Mouse (Mus musculus): ENCODE data around the gene Tgm2.

Gene Tgm2

DNA sequence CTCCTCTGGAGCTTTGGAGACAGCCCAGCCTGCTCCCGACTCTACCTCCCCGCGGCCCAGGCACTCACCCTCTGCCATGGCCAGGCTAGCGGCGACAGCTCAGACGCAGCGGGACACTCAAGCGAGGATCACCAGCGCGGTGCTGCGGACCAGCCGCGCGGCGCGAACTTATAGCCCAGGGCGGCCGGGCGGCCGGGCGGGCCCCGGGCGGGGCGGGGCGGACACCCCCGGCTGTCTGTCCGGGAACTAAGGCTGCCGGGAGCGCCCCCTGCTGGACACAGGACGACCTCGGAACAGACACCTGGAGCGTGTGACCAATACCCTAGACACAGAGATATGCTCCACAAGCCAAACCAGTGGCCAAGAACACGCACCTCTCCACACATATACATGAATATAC, at the start of gene Tgm2:
TSS of gene Tgm2 (minus strand) at position 214 of the 400 bp plus-strand sequence.
- peak; percentile 95 to 98 for DNase-seq

DNA sequence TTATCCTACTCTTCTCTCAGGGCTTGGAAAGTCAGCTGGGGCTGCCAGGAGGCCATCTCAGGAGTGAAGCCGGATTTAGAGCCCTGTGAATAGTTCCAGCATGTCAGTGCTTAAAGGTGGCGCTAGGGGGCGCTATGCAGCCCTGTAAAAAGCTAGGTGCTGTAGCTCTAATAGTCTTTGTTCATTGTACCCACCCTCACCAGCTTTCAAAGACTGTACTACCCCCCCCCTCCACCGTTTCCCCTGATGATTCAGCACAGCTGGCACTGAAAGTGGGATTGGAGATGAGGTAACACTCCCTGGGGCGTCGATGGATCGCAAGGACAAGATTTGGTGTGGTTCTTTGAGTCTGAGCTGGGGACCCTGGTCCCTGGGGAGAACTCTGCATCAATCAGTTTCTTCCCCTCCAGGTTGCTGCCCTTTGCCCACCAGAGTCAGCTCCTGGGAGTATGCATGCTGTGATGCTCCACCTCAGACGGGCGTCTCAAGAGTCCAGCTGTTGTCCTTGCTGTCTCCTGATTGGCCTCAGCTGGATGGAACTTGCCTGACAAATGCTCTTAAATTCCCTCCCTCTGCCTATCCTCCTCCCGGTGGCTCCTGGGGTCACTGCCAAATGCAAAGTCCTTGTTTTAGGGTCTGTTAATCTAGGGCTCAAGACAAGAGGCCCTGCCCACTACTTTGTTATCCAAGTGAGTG, 48.9 kb upstream of the Tgm2 start:
- DNase-seq, result peak; percentile 52 to 53

DNA sequence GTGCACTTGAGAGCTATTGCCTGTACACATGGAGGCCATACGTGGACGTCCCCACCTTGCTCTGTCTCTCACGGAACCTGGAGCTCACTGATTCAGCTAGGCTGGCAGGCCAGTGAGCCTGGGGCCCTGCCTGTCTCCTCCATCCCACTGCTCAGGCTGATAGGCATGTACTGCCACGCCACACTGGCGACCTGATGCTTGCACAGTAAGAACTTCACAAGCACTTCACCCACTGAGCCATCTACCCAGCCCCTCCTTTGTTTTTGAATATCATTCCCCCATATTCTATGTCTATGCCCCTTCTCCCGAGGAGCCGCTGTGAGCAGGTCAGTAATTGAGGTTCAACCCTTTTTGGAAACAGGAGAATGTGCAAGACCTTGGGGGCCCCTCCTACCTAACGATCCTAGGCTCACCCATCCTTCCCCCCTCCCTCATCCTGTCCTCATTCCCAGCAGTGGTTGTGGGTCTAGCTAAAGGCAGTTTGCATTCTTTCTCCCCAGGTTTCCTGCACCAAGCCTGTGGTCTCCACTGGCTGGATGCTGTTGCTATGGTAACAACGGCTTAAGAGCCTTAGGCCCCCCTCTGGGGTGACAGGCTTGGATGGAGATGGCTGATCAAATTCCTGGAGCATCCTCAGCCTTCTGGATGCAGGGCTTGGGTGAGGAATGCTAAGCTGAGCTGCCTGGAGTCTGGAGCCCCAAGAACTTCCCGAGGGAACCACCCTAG, 47.5 kb upstream of the Tgm2 start:
- DNase-seq, result no peak

GRCm38 (mm10) chr2:158191098-158191497, 44.9 kb upstream of the Tgm2 start:
- DNase-seq, result peak; percentile 35 to 77

GRCm38 (mm10) chr2:158189451-158189850, 43.2 kb upstream of the Tgm2 start:
- DNase-seq, result no peak

DNA sequence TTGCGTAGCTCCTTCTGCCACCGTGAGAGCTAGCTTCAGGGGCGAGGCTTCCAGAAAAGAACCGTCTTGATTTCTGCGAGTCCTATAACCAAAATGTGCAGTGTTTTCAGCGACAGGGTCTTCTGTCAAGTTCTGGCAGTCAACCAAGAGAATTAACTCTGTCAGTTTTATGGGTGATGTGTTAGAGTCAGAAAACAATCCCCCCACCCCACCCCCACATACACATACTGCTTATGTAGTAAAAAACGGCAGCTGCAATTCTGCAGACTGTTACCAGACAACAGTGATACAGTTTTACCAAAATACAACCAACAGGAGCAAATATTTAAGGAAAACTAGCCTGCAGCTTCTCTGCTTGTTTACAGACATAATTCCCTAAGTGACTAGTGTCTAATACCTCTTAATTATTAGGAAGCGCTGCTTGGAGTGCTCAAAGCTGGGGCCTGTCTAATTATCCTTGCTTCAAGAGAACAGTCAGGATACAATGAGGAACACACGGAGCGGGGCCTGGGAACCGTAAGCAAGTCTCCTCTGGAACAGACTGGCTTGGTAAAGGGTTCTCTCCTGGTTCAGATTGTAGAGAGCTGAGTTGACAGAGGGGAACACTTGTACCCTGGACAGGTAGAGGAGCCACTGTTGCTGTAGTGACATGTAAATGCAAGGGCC, 40.1 kb upstream of the Tgm2 start:
- DNase-seq, result no peak

DNA sequence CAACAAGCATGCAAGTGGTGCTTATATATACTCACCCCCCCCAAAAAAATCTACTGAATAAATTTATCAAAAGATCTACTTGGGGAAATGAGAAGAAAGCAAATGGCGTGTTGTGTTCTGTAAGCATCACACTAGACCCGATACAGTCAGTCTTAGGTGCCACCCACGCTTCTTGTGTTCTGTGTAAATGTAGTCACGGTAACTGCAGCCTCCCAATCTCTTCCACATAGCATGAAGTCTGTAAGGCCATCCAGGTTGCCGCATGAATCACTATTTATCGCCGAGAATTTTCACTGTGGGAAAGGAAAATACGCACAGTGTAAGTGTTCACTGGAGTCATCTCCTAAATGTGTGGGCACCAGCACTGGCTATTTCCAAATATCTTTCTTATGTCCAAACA, 37.0 kb upstream of the Tgm2 start:
- DNase-seq, result no peak

DNA sequence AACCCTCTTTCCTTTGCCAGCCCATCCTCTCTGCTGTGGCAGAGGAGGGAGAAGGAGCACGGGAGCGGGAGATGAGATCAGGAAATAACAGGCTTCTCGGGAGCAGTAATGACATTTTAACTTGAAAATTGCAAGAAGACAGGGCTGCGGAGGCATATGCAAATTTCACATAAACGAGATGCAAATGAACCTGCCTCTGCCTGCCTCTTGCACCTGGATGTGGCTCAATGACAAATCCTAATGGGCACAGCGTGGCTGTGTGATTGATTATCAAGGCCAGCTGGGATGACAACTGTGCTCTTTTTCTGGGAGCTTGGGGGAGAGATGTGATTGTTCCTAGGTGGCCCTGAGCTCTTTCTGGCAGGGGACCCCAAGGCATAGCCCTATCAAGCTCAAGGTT, 35.7 kb upstream of the Tgm2 start:
- DNase-seq, result no peak

DNA sequence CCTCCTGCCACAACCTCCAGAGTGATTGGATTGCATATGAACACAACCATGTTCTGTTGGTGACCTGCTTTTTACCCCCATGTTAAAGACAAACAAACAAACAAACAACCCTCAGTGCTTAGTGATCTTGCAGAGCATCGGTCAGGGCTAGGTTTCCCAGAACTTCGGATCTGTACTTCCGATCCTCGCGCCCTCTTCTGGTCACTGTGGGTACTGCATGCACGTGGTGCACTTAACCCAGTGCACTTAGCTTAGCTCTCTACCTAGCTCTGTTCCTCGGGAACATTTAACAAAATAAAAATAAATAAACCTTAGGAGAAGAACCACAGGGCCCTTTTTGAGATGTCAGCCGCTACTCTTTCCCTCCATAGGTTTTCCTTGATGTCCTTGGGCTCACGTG, 34.6 kb upstream of the Tgm2 start:
- DNase-seq, result peak; percentile 60 to 81

DNA sequence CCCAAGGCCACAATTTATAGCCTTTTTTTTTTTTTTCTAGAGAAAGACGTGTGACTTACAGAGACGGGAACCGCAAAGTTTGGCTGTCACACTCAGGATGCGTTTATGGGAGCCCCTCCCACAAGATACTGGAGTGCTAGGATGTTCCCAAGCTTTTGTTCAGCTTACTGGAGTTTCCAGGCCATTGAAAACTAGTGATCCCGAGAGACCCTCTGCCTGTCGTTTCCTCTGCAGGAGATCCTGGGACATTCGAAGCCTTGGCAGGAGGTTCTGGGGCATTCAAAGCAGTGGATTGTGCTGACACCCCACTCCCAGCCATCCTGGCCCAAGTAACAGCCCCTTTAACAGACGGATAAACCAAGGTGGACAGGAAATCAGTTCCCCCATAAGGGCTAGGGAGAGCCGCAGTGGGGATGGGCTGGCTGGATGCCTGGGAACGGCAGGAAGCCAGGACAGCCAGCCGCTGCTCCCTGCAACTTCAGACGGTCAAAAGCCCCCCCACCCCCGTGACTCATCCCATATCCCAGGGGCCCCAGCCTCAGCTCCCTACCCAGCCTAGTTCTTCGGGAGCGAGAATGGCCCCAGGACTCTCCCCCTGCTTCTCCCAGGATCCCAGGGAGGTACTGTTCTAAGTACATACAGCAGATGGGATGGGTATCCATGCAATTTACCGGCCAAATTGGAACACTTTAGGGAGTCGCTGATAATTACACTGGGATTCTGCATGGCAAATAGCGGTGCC, 33.3 kb upstream of the Tgm2 start:
- peak; percentile 37 to 61 for DNase-seq

DNA sequence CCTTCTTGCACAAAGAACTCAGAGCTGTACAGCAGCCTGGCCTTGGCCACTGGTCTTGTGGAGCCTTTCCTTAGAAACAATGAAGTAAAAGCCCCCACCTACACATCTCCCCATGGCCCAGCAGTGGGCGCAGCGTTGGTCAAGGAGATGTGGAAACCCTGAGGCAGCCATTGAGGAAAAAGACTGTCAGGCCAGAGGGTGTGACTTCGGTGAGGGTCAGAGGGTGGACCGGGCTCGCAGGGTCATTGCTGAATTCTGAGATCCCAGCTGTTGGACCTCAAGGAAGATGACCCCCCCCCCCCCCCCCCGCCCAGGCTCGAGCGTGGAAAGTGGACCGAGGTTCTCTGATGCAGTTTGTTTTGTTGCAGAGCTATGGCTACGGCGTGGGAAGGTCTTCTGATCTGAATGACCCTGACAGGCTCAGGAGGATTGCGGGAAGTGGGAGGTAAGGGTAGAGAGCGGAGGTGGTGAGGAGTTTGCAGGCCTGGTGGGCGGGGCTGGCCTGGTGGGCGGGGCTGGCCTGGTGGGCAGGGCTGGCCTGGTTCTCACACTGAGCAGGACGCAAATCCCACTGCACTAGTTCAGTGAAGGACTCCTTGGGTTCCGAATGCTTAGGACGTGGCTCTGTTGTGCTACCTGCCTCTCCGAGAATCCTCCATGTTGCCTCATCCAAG, 32.6 kb upstream of the Tgm2 start:
- peak; percentile 89 to 91 for DNase-seq

DNA sequence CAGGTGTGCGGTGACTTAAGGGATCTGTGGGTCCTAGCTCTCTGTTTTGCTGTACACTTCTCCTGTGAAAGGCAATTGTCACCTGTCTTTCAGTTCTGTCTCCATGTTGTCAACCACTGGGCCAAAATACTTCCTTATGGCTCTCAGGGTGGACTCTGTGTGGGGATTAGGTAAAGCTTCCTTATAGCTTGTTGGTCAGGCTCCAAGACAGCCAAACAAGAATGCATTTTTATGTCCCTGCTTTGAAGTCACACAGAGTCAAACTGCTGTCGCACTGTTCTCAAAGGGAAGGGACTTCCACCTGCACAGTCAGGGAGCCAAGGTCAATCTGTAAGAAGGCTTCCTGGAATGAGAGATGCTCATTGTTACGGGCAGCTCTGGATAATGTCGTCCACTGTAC, 31.9 kb upstream of the Tgm2 start:
- no peak for DNase-seq

DNA sequence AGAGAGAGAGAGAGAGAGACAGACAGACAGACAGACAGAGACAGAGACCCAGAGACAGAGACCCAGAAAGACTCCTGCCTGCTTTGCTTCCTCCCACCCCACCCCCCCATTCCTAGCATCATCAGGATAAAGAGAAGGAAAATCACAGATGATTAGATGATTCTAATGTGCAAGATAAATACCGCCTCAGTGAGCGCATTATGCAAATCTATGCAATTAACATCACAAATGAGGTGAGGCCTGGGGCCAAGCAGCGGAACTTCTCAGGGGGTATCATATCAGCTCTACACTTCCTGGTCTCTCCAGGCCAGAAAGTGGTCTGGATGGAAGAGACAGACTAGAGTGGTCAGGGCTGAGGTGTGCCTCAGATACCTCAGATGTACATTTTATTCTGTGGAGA, 31.3 kb upstream of the Tgm2 start:
- DNase-seq, result no peak

DNA sequence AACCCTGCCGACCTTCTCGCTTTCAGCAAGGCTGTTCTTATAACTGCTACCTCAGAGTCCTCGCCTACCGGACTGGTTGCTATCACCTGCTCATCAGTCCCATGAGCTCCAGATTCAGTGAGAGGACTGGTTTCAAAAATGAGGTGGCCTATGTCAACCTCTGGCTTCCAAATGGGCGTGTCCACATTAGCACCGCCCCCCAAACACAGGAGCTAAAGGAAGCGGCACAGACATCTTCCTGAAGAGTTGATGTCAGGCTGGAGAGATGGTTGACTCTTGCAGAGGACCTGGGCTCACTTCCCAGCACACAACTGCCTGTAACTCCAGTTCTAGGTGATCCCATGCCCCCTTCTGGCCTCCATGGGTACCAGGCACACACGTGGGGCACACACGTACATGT, 30.5 kb upstream of the Tgm2 start:
- no peak for DNase-seq

DNA sequence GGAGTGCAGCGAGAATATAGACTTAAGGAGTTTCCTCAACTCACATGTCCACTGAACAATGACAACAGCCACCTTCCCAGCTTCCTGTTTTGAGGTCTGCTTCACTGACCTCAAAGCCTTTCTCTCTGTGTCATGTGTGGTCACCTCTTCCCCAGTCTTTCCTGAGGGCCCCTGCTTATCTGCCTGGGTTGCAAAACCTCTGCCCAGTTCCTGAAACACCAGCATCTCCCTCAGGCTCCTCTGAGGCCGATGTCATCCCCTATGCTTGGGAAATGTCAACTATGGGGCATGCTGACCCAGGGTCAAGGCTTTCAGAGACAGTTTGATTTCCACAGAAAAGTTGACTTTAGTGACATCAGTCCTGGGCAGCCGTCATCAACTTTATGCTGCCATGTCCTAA, 29.2 kb upstream of the Tgm2 start:
- no peak for DNase-seq

- no peak for DNase-seq
Measured at GRCm38 (mm10) chr2:158174958-158175357, 28.7 kb upstream of the Tgm2 start.

GRCm38 (mm10) chr2:158174438-158174837, 28.2 kb upstream of the Tgm2 start:
- DNase-seq, result peak; percentile 31 to 48

DNA sequence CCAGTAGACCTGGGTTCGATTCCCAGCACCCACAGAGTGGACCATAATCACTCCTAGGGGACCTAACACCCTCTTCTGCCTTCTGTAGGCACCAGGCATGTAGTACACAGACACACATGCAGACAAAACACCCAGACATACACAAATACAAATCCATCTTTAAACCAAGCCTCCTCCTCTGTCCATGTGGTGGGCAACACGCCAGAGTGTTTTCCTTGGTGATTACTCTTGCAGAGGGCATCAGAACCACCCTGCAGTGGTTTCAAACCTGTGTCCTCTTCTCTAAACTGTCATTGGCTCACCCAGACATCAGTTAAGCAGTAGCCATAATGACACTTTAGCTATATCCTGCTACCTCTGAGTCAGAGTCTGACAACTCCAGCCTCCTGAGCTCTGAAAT, 24.2 kb upstream of the Tgm2 start:
- DNase-seq, result no peak

- DNase-seq, result no peak
Measured at GRCm38 (mm10) chr2:158169771-158170170, 23.5 kb upstream of the Tgm2 start.

DNA sequence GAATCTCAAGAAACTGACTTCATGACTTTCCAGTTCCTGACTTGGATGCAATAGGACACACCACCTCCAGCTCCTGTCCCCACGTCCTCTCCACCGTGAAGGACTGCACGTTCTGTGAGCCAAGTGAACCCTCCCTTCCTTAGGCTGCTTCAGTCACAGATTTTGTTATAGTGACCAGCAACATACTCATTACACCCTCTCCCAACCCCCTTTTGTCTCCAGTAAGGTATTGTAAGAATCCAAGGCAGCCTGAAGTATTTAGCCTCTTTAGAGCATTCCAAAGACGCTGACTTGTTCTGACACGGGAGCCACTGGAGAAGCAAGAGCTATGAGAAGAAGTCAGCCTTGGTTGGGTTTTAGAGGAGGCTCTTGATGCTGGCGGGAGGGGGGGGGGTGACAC, 23.1 kb upstream of the Tgm2 start:
- no peak for DNase-seq

GRCm38 (mm10) chr2:158168741-158169211, 22.5 kb upstream of the Tgm2 start:
- DNase-seq, result no peak

DNA sequence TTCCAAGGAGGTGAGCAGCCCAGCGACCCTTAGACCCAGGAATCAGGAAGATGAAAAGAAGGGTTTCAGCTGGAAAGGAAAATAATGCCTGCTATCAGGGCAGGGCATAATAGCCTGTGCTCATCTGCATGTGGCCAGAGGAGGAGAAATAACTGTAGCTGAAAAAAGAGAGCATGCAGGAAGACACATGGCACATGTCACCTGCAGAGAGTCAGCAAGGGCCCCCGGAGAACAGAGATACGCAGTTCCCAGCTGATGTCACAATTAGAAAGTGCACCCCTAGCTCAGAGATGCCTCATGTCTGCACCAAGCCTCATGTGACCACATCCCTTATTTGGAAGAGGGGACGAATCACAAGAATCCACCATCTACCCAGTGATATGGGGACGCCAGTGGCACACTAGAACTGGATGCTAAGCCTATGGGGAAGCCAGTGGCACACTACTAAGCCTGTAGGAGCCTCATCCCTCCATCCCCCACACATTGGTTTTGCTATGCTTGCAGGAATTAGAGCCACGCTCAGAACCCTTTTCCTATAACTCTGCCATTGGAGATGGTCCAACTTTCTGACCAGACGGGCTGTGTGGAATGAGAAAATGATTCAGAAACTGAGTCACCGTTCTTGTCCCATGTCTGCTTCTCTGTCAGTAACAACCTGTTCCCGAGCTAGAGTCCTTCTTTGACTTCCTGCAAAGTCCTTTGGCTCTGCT, 21.4 kb upstream of the Tgm2 start:
- no peak for DNase-seq

Measured in kidney, postnatal 25 days (tissue).